Mouse (Mus musculus) thymus, adult 2 months (tissue): Measurements from ENCODE around the gene Entr1.

Experiments used
- CTCF ChIP-seq: fragments of 200-500 bp; IDR thresholded peaks from 2 replicates; pipeline ENCODE4 v1.5.1; 2012; ENCODE audit warnings: mild to moderate bottlenecking, control low read depth, low read length, moderate library complexity, borderline replicate concordance; ENCODE audit not compliant: control insufficient read depth, poor library complexity, insufficient read depth; ENCODE audit errors: extremely low read depth
- POLR2A ChIP-seq: fragments of 200-500 bp; IDR thresholded peaks from 2 replicates; pipeline ENCODE4 v1.6.1; 2012; ENCODE audit warnings: mild to moderate bottlenecking, low read length, control low read depth, moderate library complexity; ENCODE audit not compliant: control insufficient read depth, poor library complexity, insufficient read depth; ENCODE audit errors: extremely low read depth

GRCm38 (mm10) chr2:26339204-26339551, 49.9 kb downstream of the Entr1 start:
- no peak for TF ChIP-seq CTCF
- no peak for TF ChIP-seq POLR2A
